Mouse (Mus musculus) heart, postnatal 0 days (tissue): ENCODE results near the gene Npcd. TPM values are rescaled to one million over a fixed set of nuclear protein-coding genes. Genes with fewer than 3 reads are reported as not detected.

Experiments
- ATAC-seq: fragments of 200-750 bp; cut with Nextera tagmentation; 2 replicates; pipeline ENCODE4 v1.8.0; 2017; ENCODE audit warnings: low read depth, moderate number of reproducible peaks, moderate library complexity; ENCODE audit not compliant: insufficient read depth
- DNase-seq: peaks from one replicate; pipeline ENCODE4 v3.0.0-alpha.2; 2016; ENCODE audit warnings: low spot score
- H3K27ac ChIP-seq: fragments of 300-500 bp; sonication (generic); 2 replicates; pipeline ENCODE4 v1.5.1; 2014; ENCODE audit warnings: low read depth, mild to moderate bottlenecking
- H3K27me3 ChIP-seq: fragments of 300-500 bp; sonication (generic); 2 replicates; pipeline ENCODE4 v1.6.1; 2014; ENCODE audit warnings: low read length, mixed read lengths; ENCODE audit not compliant: control insufficient read depth, insufficient read depth
- H3K36me3 ChIP-seq: fragments of 300-500 bp; sonication (generic); replicated peaks from 2 replicates; pipeline ENCODE4 v1.6.1; 2014; ENCODE audit warnings: low read length, mixed read lengths; ENCODE audit not compliant: control insufficient read depth, insufficient read depth
- H3K4me1 ChIP-seq: fragments of 300-500 bp; sonication (generic); 2 replicates; pipeline ENCODE4 v1.6.1; 2014; ENCODE audit warnings: antibody characterized with exemption; ENCODE audit not compliant: control insufficient read depth, insufficient read depth
- H3K4me2 ChIP-seq: fragments of 300-500 bp; sonication (generic); 2 replicates; pipeline ENCODE4 v1.6.1; 2014; ENCODE audit warnings: low read depth, mild to moderate bottlenecking, low read length, moderate library complexity
- H3K4me3 ChIP-seq: fragments of 300-500 bp; sonication (generic); 2 replicates; pipeline ENCODE4 v1.5.1; 2014; ENCODE audit warnings: low read depth, low read length
- H3K9ac ChIP-seq: fragments of 300-500 bp; sonication (generic); replicated peaks from 2 replicates; pipeline ENCODE4 v1.6.1; 2014; ENCODE audit warnings: low read depth, low read length, mixed read lengths
- H3K9me3 ChIP-seq: fragments of 300-500 bp; sonication (generic); replicated peaks from 2 replicates; pipeline ENCODE4 v1.6.1; 2016; ENCODE audit warnings: low read length; ENCODE audit not compliant: control insufficient read depth
- CTCF ChIP-seq: IDR thresholded peaks from 2 replicates; pipeline ENCODE4 v1.5.1; 2016; ENCODE audit warnings: antibody characterized with exemption, control low read depth, low read depth
- EP300 ChIP-seq: IDR thresholded peaks from 2 replicates; pipeline ENCODE4 v1.6.1; 2016; ENCODE audit warnings: antibody characterized with exemption, low read depth
- WGBS: fragments of 180-500 bp; shearing (Covaris S2); extraction: QIAGEN DNeasy Blood & Tissue Kit; methylation state at CpG from one replicate; pipeline ENCODE4 v1.1.7; 2014; 5-methylcytosine and 5-hydroxymethylcytosine counted together
- polyA plus RNA-seq: library from polyadenylated mRNA; unstranded; fragments of >200 nt; fragmentation: Nextera tagmentation; extraction: Ambion mirVana; gene quantifications from 2 replicates; pipeline ENCODE4 v1.2.1, GENCODE M21; 2015
- total RNA-seq: library from RNA; depleted of rRNA; stranded (reverse); fragments of >200 nt; gene quantifications from 2 replicates; pipeline ENCODE4 v1.2.3, GENCODE M21; 2014; ENCODE audit warnings: low replicate concordance

The Npcd gene
- total and polyA plus RNA-seq, 2 experiments from 2014 or later = 8.7 TPM; not detected in 1

- no peak for ATAC-seq
- Histone ChIP-seq H3K4me3 (no peak overlapping the region), H3K27me3 (no peaks in the 10 kb centered on the region), H3K9me3 (no peaks in the 10 kb centered on the region), H3K4me2 (no peak overlapping the region), H3K4me1 (peaks cover 12% of the 10 kb centered on the region), H3K9ac (no peak overlapping the region), H3K36me3 (peaks cover 29% of the 10 kb centered on the region), H3K27ac (no peak overlapping the region)
- no peak for TF ChIP-seq EP300
- no peak for TF ChIP-seq CTCF
- DNase-seq = no peak
- WGBS = 92% methylated on average over 5 of the region's 5 CpGs
Measured at GRCm38 (mm10) chr15:79829431-79829830, 4.6 kb downstream of the Npcd start.

GRCm38 (mm10) chr15:79828366-79829035 is 5.5 kb downstream of the Npcd start:
- Histone ChIP-seq H3K36me3 (peaks cover 29% of the 10 kb centered on the region), H3K9ac (no peak overlapping the region), H3K4me2 (0 out of 2 replicates have a peak overlapping the region, but pooled peaks have one; percentile 10), H3K4me3 (no peak overlapping the region), H3K27me3 (no peaks in the 10 kb centered on the region), H3K9me3 (no peaks in the 10 kb centered on the region), H3K4me1 (peaks cover 12% of the 10 kb centered on the region), H3K27ac (no peak overlapping the region)
- TF ChIP-seq CTCF (peak; percentile 41), EP300 (no peak)
- DNase-seq = no peak
- WGBS = 58% methylated on average over 44 of the region's 46 CpGs
- ATAC-seq = no peak

GRCm38 (mm10) chr15:79827778-79828210 is 6.2 kb downstream of the Npcd start:
- no peaks in the 10 kb centered on the region for H3K27me3 ChIP-seq
- H3K36me3 ChIP-seq = peaks cover 36% of the 10 kb centered on the region
- no peak overlapping the region for H3K4me2 ChIP-seq
- H3K4me1 ChIP-seq = peaks cover 8% of the 10 kb centered on the region
- H3K27ac ChIP-seq = no peak overlapping the region
- WGBS = 94% methylated on average over 11 of the region's 11 CpGs
- H3K4me3 ChIP-seq = no peak overlapping the region
- ATAC-seq = no peak
- no peak for DNase-seq
- H3K9ac ChIP-seq = no peak overlapping the region
- H3K9me3 ChIP-seq = no peaks in the 10 kb centered on the region
- TF ChIP-seq CTCF = no peak
- TF ChIP-seq EP300 = no peak

- DNase-seq = no peak
- 85% methylated on average over 14 of the region's 14 CpGs for WGBS
- H3K9me3 ChIP-seq = no peaks in the 10 kb centered on the region
- H3K4me1 ChIP-seq = peaks cover 8% of the 10 kb centered on the region; the same call in 1 of the 2 replicates
- ATAC-seq = no peak
- no peak overlapping the region for H3K27ac ChIP-seq
- TF ChIP-seq CTCF (no peak), EP300 (no peak)
- peaks cover 38% of the 10 kb centered on the region for H3K36me3 ChIP-seq
- no peak overlapping the region for H3K9ac ChIP-seq
- no peak overlapping the region for H3K4me2 ChIP-seq
- H3K4me3 ChIP-seq = no peak overlapping the region
- no peaks in the 10 kb centered on the region for H3K27me3 ChIP-seq
Measured at GRCm38 (mm10) chr15:79827061-79827777, 6.8 kb downstream of the Npcd start.

GRCm38 (mm10) chr15:79826221-79826935 is 7.7 kb downstream of the Npcd start:
- Histone ChIP-seq H3K4me1 (peaks cover 9% of the 10 kb centered on the region; the same call in 1 of the 2 replicates), H3K36me3 (peaks cover 35% of the 10 kb centered on the region), H3K4me2 (no peak overlapping the region), H3K27ac (no peak overlapping the region), H3K9me3 (no peaks in the 10 kb centered on the region), H3K27me3 (no peaks in the 10 kb centered on the region), H3K9ac (no peak overlapping the region), H3K4me3 (no peak overlapping the region)
- DNase-seq = no peak
- 81% methylated on average over 9 of the region's 9 CpGs for WGBS
- TF ChIP-seq EP300 (no peak), CTCF (no peak)
- ATAC-seq = no peak
